Mouse (Mus musculus): ENCODE data around the gene Zmynd15. TPM values are rescaled to one million over a fixed set of nuclear protein-coding genes. Genes with fewer than 3 reads are reported as not detected.

Zmynd15 gene
- polyA plus RNA-seq, 1 experiment from 2014 or later, result 0.27 TPM

DNA sequence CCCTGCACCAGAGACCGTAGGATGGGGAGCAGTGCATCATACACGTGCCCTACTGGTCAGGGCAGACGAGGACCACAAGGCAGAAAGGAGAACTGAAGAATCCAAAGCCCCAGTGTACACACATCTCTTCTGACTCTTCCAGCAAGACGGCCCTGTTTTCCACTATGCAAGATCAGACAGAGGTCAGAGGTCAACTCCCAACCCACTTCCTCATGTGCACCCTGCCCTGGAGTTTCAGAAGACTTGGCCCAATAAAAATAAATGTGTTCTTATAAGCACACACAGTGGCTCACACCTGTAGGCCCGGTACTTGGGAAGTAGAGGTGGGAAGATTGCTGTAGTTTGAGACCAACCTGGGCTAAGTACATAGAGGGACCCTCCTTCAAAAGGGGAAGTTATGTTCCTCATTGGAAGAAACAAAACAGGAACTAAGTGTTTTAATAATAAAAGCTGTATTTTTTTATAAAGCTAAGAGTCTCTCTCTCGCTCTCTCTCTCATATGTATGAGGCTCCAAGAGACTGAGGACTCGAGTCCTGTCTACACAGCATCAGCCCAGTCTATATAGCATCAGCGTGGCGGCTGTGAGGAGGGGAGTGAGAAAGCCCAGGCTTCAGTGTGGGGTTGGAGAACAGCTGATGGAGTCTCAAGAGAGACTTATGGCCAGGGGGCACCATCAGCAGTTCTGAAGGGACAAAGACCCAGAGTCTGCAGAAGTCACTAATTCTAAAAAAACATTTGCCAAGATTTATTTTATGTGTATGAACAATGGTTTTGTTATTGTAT, 5.8 kb upstream of the Zmynd15 start:
- H3K4me1 ChIP-seq (replicated peaks; ENCODE audit: control insufficient read depth, insufficient read depth, low read length), result peaks cover 2% of the 10 kb centered on the region; the same call in 1 of the 2 replicates
- DNase-seq (ENCODE audit: low spot score) (no peak), ATAC-seq (replicated peaks; ENCODE audit: low FRiP score) (no peak)
- H3K4me3 ChIP-seq (ENCODE audit: low read depth, low read length), result no peak overlapping the region
- H3K27me3 ChIP-seq (ENCODE audit: control insufficient read depth, insufficient read depth, low read length), result peaks cover under 1% of the 10 kb centered on the region; the same call in 1 of the 2 replicates
- no peaks in the 10 kb centered on the region for H3K9me3 ChIP-seq (ENCODE audit: control insufficient read depth, low read length)
- no peaks in the 10 kb centered on the region; the same call in 1 of the 2 replicates for H3K36me3 ChIP-seq (ENCODE audit: control insufficient read depth, insufficient read depth, low read length)
- H3K27ac ChIP-seq (ENCODE audit: low read depth, low read length), result no peak overlapping the region
- H3K4me2 ChIP-seq (ENCODE audit: low read depth, low read length, severe bottlenecking), result no peak overlapping the region
- WGBS, result 95% methylated on average over 9 of the region's 9 CpGs
- H3K9ac ChIP-seq (ENCODE audit: low read length), result no peak overlapping the region

- H3K27ac ChIP-seq (ENCODE audit: low read depth, low read length), result no peak within 1 kb of the TSS
- H3K4me2 ChIP-seq (ENCODE audit: low read depth, low read length, severe bottlenecking), result peak within 1 kb of the TSS; percentile 58
- H3K27me3 ChIP-seq (ENCODE audit: control insufficient read depth, insufficient read depth, low read length), result peaks cover 25% of the 10 kb centered on the region
- H3K36me3 ChIP-seq (ENCODE audit: control insufficient read depth, insufficient read depth, low read length), result no peaks in the 10 kb centered on the region
- peaks cover 2% of the 10 kb centered on the region; the same call in 1 of the 2 replicates for H3K4me1 ChIP-seq (replicated peaks; ENCODE audit: control insufficient read depth, insufficient read depth, low read length)
- ATAC-seq (replicated peaks; ENCODE audit: low FRiP score) (no peak), DNase-seq (ENCODE audit: low spot score) (no peak)
- WGBS, result 5% methylated on average over 30 of the region's 30 CpGs
- H3K9me3 ChIP-seq (ENCODE audit: control insufficient read depth, low read length), result no peaks in the 10 kb centered on the region; the same call in 1 of the 2 replicates
- H3K9ac ChIP-seq (ENCODE audit: low read length), result peak within 1 kb of the TSS; percentile 49
- peak within 1 kb of the TSS; percentile 35 for H3K4me3 ChIP-seq (ENCODE audit: low read depth, low read length)
Measured at GRCm38 (mm10) chr11:70459601-70460101, 418 bp downstream of the Zmynd15 start, which contains the start of gene Cxcl16. Gene Cxcl16, minus strand, starts transcription at chr11:70459984.

DNA sequence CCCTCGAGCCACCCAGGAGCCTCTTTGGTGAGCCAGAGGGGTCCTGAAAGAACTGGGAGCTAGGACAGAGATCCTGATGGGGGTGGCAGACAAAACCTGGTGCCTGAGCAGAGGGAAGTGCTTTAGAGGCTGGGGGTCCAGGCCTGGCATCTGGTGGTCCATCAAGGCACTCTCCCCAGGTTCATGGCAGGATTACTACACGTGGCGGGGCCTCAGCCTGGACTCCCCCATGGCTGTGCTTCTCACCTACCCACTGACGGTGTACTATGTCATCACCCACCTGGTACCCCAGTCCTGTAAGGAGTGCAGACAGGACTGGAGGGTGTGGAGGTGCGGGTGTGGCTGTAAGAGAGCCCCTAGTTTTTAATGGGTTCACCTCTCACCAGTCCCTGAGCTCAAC, 4.7 kb downstream of the Zmynd15 start:
- H3K27me3 ChIP-seq (ENCODE audit: control insufficient read depth, insufficient read depth, low read length), result peaks cover 29% of the 10 kb centered on the region
- H3K36me3 ChIP-seq (ENCODE audit: control insufficient read depth, insufficient read depth, low read length), result no peaks in the 10 kb centered on the region
- no peak for DNase-seq (ENCODE audit: low spot score)
- WGBS, result 83% methylated on average over 5 of the region's 5 CpGs
- no peak overlapping the region for H3K4me3 ChIP-seq (ENCODE audit: low read depth, low read length)
- no peak for ATAC-seq (replicated peaks; ENCODE audit: low FRiP score)
- no peak overlapping the region for H3K9ac ChIP-seq (ENCODE audit: low read length)
- H3K27ac ChIP-seq (ENCODE audit: low read depth, low read length), result no peak overlapping the region
- H3K9me3 ChIP-seq (ENCODE audit: control insufficient read depth, low read length), result no peaks in the 10 kb centered on the region; the same call in 1 of the 2 replicates
- peaks cover 11% of the 10 kb centered on the region; the same call in 1 of the 2 replicates for H3K4me1 ChIP-seq (replicated peaks; ENCODE audit: control insufficient read depth, insufficient read depth, low read length)
- no peak overlapping the region for H3K4me2 ChIP-seq (ENCODE audit: low read depth, low read length, severe bottlenecking)

- Histone ChIP-seq H3K27ac (ENCODE audit: low read depth, low read length) (no peak overlapping the region), H3K4me1 (replicated peaks; ENCODE audit: control insufficient read depth, insufficient read depth, low read length) (peaks cover 8% of the 10 kb centered on the region; the same call in 1 of the 2 replicates), H3K9me3 (ENCODE audit: control insufficient read depth, low read length) (no peaks in the 10 kb centered on the region; the same call in 1 of the 2 replicates), H3K9ac (ENCODE audit: low read length) (peak overlapping the region; percentile 23), H3K36me3 (ENCODE audit: control insufficient read depth, insufficient read depth, low read length) (no peaks in the 10 kb centered on the region), H3K4me3 (ENCODE audit: low read depth, low read length) (no peak overlapping the region), H3K27me3 (ENCODE audit: control insufficient read depth, insufficient read depth, low read length) (peaks cover 22% of the 10 kb centered on the region), H3K4me2 (ENCODE audit: low read depth, low read length, severe bottlenecking) (peak overlapping the region; percentile 31; the same call in 1 of the 2 replicates)
- ATAC-seq (replicated peaks; ENCODE audit: low FRiP score) (no peak), DNase-seq (ENCODE audit: low spot score) (no peak)
- WGBS, result 24% methylated on average over 16 of the region's 16 CpGs
Measured at GRCm38 (mm10) chr11:70465211-70465610, 6.0 kb downstream of the Zmynd15 start.

- ATAC-seq (replicated peaks; ENCODE audit: low FRiP score) (no peak), DNase-seq (ENCODE audit: low spot score) (peak; percentile 56)
- Histone ChIP-seq H3K4me3 (ENCODE audit: low read depth, low read length) (no peak overlapping the region; the same call in 1 of the 2 replicates), H3K4me2 (ENCODE audit: low read depth, low read length, severe bottlenecking) (no peak overlapping the region), H3K9me3 (ENCODE audit: control insufficient read depth, low read length) (no peaks in the 10 kb centered on the region; the same call in 1 of the 2 replicates), H3K27ac (ENCODE audit: low read depth, low read length) (no peak overlapping the region), H3K4me1 (replicated peaks; ENCODE audit: control insufficient read depth, insufficient read depth, low read length) (peaks cover 8% of the 10 kb centered on the region; the same call in 1 of the 2 replicates), H3K9ac (ENCODE audit: low read length) (peak overlapping the region; percentile 23), H3K27me3 (ENCODE audit: control insufficient read depth, insufficient read depth, low read length) (peaks cover 16% of the 10 kb centered on the region; the same call in 1 of the 2 replicates), H3K36me3 (ENCODE audit: control insufficient read depth, insufficient read depth, low read length) (no peaks in the 10 kb centered on the region)
- WGBS, result 15% methylated on average over 23 of the region's 23 CpGs
Measured at GRCm38 (mm10) chr11:70465824-70466223, 6.6 kb downstream of the Zmynd15 start.

DNA sequence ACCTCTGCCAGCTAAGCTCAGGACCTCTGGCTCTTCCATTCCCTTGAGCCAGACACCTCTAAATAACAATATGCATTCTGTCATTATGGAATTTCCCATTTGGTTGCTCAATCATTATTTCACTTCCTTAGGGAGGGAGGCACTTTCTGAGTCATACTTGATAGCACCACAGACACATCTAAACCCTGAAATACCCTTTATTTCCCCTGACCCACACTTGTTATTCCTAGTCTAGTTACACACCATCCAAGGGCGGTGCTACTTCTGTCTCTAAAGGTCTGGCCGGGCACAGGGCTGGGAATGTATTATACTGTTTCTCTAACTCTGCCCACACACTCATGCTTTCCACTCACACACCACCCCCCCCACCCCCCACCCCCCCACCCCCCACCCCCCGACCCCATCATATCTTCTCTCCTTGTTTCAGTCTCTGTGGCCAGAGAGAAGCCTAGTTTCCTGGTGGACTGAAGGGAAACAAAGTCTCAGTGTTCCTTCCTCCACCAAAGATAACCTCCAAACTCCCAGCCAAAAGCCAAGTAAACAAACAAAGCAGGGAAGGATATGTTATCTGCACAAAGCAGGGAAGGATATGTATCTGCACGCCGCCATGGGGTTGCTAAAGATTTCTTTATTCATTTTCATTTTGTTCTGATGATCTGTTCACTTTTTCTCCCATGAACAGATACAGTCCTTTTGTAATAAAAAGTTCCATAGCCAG, 8.8 kb downstream of the Zmynd15 start:
- Histone ChIP-seq H3K9ac (ENCODE audit: low read length) (no peak overlapping the region), H3K27ac (ENCODE audit: low read depth, low read length) (no peak overlapping the region), H3K4me3 (ENCODE audit: low read depth, low read length) (no peak overlapping the region), H3K4me2 (ENCODE audit: low read depth, low read length, severe bottlenecking) (no peak overlapping the region), H3K9me3 (ENCODE audit: control insufficient read depth, low read length) (no peaks in the 10 kb centered on the region), H3K27me3 (ENCODE audit: control insufficient read depth, insufficient read depth, low read length) (peaks cover 13% of the 10 kb centered on the region; the same call in 1 of the 2 replicates), H3K36me3 (ENCODE audit: control insufficient read depth, insufficient read depth, low read length) (no peaks in the 10 kb centered on the region), H3K4me1 (replicated peaks; ENCODE audit: control insufficient read depth, insufficient read depth, low read length) (peaks cover 8% of the 10 kb centered on the region; the same call in 1 of the 2 replicates)
- ATAC-seq (replicated peaks; ENCODE audit: low FRiP score), result no peak
- 87% methylated on average over 5 of the region's 5 CpGs for WGBS
- no peak for DNase-seq (ENCODE audit: low spot score)

DNA sequence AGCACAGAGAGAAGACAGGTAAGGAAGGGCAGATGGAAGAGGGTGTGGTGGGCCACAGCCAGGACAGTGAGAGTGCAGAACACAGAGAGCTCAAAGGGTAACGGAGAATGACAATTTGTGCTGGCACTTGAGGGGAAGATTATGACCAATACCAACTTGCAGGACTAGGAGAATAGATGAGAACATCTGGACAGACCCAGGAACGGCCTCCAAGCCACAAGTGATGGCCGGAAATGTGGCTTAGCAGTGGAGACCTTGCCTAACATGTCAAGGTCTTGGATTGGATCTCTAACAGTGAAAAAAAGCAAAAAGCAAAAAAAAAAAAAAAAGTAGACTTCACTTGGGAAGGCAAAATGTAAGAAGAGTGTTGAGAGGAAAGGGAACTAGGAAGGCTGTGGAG, 10.5 kb downstream of the Zmynd15 start:
- H3K4me3 ChIP-seq (ENCODE audit: low read depth, low read length), result no peak overlapping the region
- DNase-seq (ENCODE audit: low spot score) (no peak), ATAC-seq (replicated peaks; ENCODE audit: low FRiP score) (no peak)
- H3K9me3 ChIP-seq (ENCODE audit: control insufficient read depth, low read length), result no peaks in the 10 kb centered on the region
- peaks cover 9% of the 10 kb centered on the region; the same call in 1 of the 2 replicates for H3K27me3 ChIP-seq (ENCODE audit: control insufficient read depth, insufficient read depth, low read length)
- no peak overlapping the region for H3K9ac ChIP-seq (ENCODE audit: low read length)
- 86% methylated on average over 3 of the region's 3 CpGs for WGBS
- no peaks in the 10 kb centered on the region for H3K36me3 ChIP-seq (ENCODE audit: control insufficient read depth, insufficient read depth, low read length)
- peaks cover 8% of the 10 kb centered on the region; the same call in 1 of the 2 replicates for H3K4me1 ChIP-seq (replicated peaks; ENCODE audit: control insufficient read depth, insufficient read depth, low read length)
- H3K4me2 ChIP-seq (ENCODE audit: low read depth, low read length, severe bottlenecking), result no peak overlapping the region
- no peak overlapping the region for H3K27ac ChIP-seq (ENCODE audit: low read depth, low read length)

GRCm38 (mm10) chr11:70472716-70473115, 13.5 kb downstream of the Zmynd15 start:
- H3K27me3 ChIP-seq (ENCODE audit: control insufficient read depth, insufficient read depth, low read length), result no peaks in the 10 kb centered on the region
- H3K4me2 ChIP-seq (ENCODE audit: low read depth, low read length, severe bottlenecking), result no peak overlapping the region
- H3K9me3 ChIP-seq (ENCODE audit: control insufficient read depth, low read length), result no peaks in the 10 kb centered on the region
- H3K27ac ChIP-seq (ENCODE audit: low read depth, low read length), result no peak overlapping the region
- H3K36me3 ChIP-seq (ENCODE audit: control insufficient read depth, insufficient read depth, low read length), result no peaks in the 10 kb centered on the region
- H3K9ac ChIP-seq (ENCODE audit: low read length), result no peak overlapping the region
- no peak for ATAC-seq (replicated peaks; ENCODE audit: low FRiP score)
- DNase-seq (ENCODE audit: low spot score), result no peak
- no peak overlapping the region for H3K4me3 ChIP-seq (ENCODE audit: low read depth, low read length)
- no peaks in the 10 kb centered on the region for H3K4me1 ChIP-seq (replicated peaks; ENCODE audit: control insufficient read depth, insufficient read depth, low read length)

All from forebrain, embryonic 11.5 days (tissue).